Mouse (Mus musculus) embryonic stem cell, embryonic (primary cell): ENCODE measurements at regions not wholly inside any gene's neighbourhood (a gene's known extent, or its start where the extent isn't known, plus 50 kb on each side); places are given as distances from the start of the nearest gene placed in this dataset.

Source experiments
- CTCF ChIA-PET, 4 experiments: fragments of 300-600 bp in 2 of 4; fragments of 350-600 bp in 2 of 4; sonication (Branson Sonifier 250); formaldehyde crosslinking; loops; one replicate each; lab custom pipeline; 2022; ENCODE audit warnings: inconsistent platforms in 2 of 4; lab: Charles Lee
- POLR2A ChIA-PET, 4 experiments: fragments of 300-600 bp in 2 of 4; fragments of 350-600 bp in 2 of 4; sonication (Branson Sonifier 250); formaldehyde crosslinking; loops; one replicate each; lab custom pipeline; 2022; ENCODE audit warnings: antibody characterized with exemption in 4 of 4, inconsistent platforms in 1 of 4; lab: Charles Lee

DNA sequence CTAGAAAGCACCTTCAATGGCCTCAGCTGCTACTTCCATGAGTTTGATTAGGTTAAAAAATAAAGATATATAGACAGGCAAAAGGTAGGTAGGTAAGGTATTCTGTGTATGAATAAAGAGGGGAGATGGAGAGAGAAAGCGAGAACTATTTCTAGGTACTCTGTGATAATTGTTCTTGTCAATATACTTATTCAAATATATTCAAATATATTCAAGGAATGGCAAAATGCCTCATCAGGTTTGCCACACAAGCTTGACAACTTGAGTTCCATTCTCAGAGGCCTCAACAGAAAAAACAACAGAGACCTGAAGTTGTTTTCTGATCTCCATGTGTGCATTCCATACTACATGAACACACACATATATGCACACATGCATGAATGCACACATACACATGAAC, 240.2 kb upstream of the Gm38303 start:
- CTCF ChIA-PET, result no interaction called here
- POLR2A ChIA-PET, result interaction anchor here in 1 of 4 experiments (0.5 kb wide), 1 partner anchor 205 kb away, joined by 3 read pairs; no protein-coding TSS in a partner anchor

DNA sequence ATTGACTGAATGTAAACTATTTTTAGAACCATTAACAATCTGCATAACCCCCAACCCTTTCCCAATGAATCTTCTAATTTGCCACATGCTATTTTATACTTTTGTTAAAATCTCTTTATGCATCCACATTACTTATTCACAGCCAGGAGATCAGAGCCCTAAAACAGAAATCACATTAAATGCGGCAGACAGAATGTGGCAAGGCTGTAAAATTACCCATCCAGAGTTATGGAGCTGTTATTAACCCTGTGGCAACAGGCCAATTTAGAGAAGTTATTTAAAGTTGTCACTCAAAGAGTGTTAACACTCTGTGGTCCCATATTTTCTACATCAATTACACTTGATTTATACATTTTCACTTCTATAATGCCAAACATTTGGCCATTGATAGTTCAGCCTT, 239.7 kb upstream of the Gm38303 start:
- CTCF ChIA-PET, result interaction anchor here in 1 of 4 experiments (0.7 kb wide), 1 partner anchor 12 kb away, joined by 3 read pairs; no protein-coding TSS in a partner anchor
- POLR2A ChIA-PET, result interaction anchor here in 1 of 4 experiments (0.5 kb wide), 1 partner anchor 205 kb away, joined by 3 read pairs; no protein-coding TSS in a partner anchor

DNA sequence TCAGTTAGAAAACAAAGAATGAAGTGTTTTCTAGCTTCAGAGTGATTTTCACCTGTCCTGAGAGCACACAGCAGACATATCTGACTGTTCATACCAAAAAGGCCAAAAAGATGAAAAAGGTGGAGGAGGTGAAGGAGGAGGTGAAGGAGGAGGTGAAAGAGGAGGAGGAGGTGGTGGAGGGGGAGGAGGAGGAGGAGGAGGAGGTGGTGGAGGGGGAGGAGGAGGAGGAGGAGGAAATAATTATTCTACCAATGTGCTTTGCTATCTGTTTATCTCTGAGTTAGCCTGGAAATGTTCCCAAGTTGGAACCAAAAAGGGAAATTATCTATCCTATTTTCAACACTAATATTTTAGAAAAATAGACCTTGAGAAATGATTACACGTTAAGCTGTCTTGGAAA, 239.3 kb upstream of the Gm38303 start:
- ChIA-PET CTCF (interaction anchor here in 1 of 4 experiments (0.7 kb wide), 1 partner anchor 13 kb away, joined by 3 read pairs; no protein-coding TSS in a partner anchor), POLR2A (no interaction called here)
